Mouse (Mus musculus) erythroblast, adult 5-6 weeks (primary cell): ENCODE results near the gene A530064D06Rik. TPM values are rescaled to one million over a fixed set of nuclear protein-coding genes. Genes with fewer than 3 reads are reported as not detected.

Experiments used
- total RNA-seq, 2 experiments: library from RNA; stranded (forward) in 1 of 2; stranded (reverse) in 1 of 2; fragments of 150-400 nt in 1 of 2; fragments of 200-764, 138-1000 nt in 1 of 2; gene quantifications; 2 replicates each; pipeline versions ENCODE4 v1.2.3 to v1.2.4; 2015 to 2017; ENCODE audit warnings: low replicate concordance in 2 of 2

A530064D06Rik gene
- total RNA-seq, 2 experiments from 2014 or later, result 5.5 to 17.7 TPM

Other genes with a start within 250 kb of the A530064D06Rik start
- gene Foxp4, start 242.6 kb downstream of the A530064D06Rik start, total RNA-seq (2015; ENCODE audit: low replicate concordance), result 1.2 and 4.0 TPM in 2 replicates
- gene Foxp4, start 242.6 kb downstream of the A530064D06Rik start, total RNA-seq (2017; ENCODE audit: low replicate concordance), result 0.51 and 0.70 TPM in 2 replicates
- gene 1700122O11Rik, start 129.0 kb downstream of the A530064D06Rik start, total RNA-seq (2015; ENCODE audit: low replicate concordance), result not detected in 2 replicates
- not detected in 2 replicates for gene 1700122O11Rik, start 129.0 kb downstream of the A530064D06Rik start, total RNA-seq (2017; ENCODE audit: low replicate concordance)
- not detected in 2 replicates for gene 1700067P10Rik, start 78.0 kb downstream of the A530064D06Rik start, total RNA-seq (2015; ENCODE audit: low replicate concordance)
- not detected in 2 replicates for gene 1700067P10Rik, start 78.0 kb downstream of the A530064D06Rik start, total RNA-seq (2017; ENCODE audit: low replicate concordance)
- 0.21 and 11.1 TPM in 2 replicates for gene 9830107B12Rik, start 21.0 kb downstream of the A530064D06Rik start, total RNA-seq (2015; ENCODE audit: low replicate concordance)
- 1.5 and 6.0 TPM in 2 replicates for gene 9830107B12Rik, start 21.0 kb downstream of the A530064D06Rik start, total RNA-seq (2017; ENCODE audit: low replicate concordance)
- gene Trem1, start 65.5 kb upstream of the A530064D06Rik start, total RNA-seq (2015; ENCODE audit: low replicate concordance), result 3.1 and 4.2 TPM in 2 replicates
- gene Trem1, start 65.5 kb upstream of the A530064D06Rik start, total RNA-seq (2017; ENCODE audit: low replicate concordance), result 5.7 and 6.2 TPM in 2 replicates
- 47.6 and 61.3 TPM in 2 replicates for gene Trem3, start 80.5 kb upstream of the A530064D06Rik start, total RNA-seq (2015; ENCODE audit: low replicate concordance)
- 26.4 and 57.7 TPM in 2 replicates for gene Trem3, start 80.5 kb upstream of the A530064D06Rik start, total RNA-seq (2017; ENCODE audit: low replicate concordance)
- gene Treml4, start 97.0 kb upstream of the A530064D06Rik start, total RNA-seq (2015; ENCODE audit: low replicate concordance), result 5.0 and 5.4 TPM in 2 replicates
- 5.7 and 8.1 TPM in 2 replicates for gene Treml4, start 97.0 kb upstream of the A530064D06Rik start, total RNA-seq (2017; ENCODE audit: low replicate concordance)
- 13.4 and 26.1 TPM in 2 replicates for gene Treml2, start 132.2 kb upstream of the A530064D06Rik start, total RNA-seq (2015; ENCODE audit: low replicate concordance)
- gene Treml2, start 132.2 kb upstream of the A530064D06Rik start, total RNA-seq (2017; ENCODE audit: low replicate concordance), result 13.8 and 15.1 TPM in 2 replicates
- gene B430306N03Rik, start 148.9 kb upstream of the A530064D06Rik start, total RNA-seq (2015; ENCODE audit: low replicate concordance), result 17.5 and 20.1 TPM in 2 replicates
- gene B430306N03Rik, start 148.9 kb upstream of the A530064D06Rik start, total RNA-seq (2017; ENCODE audit: low replicate concordance), result 7.0 and 7.2 TPM in 2 replicates
- 1.9 and 3.1 TPM in 2 replicates for gene Trem2, start 179.1 kb upstream of the A530064D06Rik start, total RNA-seq (2015; ENCODE audit: low replicate concordance)
- 2.6 and 3.2 TPM in 2 replicates for gene Trem2, start 179.1 kb upstream of the A530064D06Rik start, total RNA-seq (2017; ENCODE audit: low replicate concordance)
- not detected in 2 replicates for gene Treml1, start 192.6 kb upstream of the A530064D06Rik start, total RNA-seq (2015; ENCODE audit: low replicate concordance)
- 0.34 and 1.3 TPM in 2 replicates for gene Treml1, start 192.6 kb upstream of the A530064D06Rik start, total RNA-seq (2017; ENCODE audit: low replicate concordance)
- gene Nfya, start 242.6 kb upstream of the A530064D06Rik start, total RNA-seq (2015; ENCODE audit: low replicate concordance), result 44.0 and 47.2 TPM in 2 replicates
- 30.6 and 42.7 TPM in 2 replicates for gene Nfya, start 242.6 kb upstream of the A530064D06Rik start, total RNA-seq (2017; ENCODE audit: low replicate concordance)
- 28.2 and 32.1 TPM in 2 replicates for gene Oard1, start 242.7 kb upstream of the A530064D06Rik start, total RNA-seq (2015; ENCODE audit: low replicate concordance)
- 31.6 and 34.2 TPM in 2 replicates for gene Oard1, start 242.7 kb upstream of the A530064D06Rik start, total RNA-seq (2017; ENCODE audit: low replicate concordance)